Comparison of ENCODE assay signal across 12 mouse cellular contexts in genomic region chr8:12429601-12430172, GRCm38 (mm10). TPM values are rescaled to one million over a fixed set of nuclear protein-coding genes. Genes with fewer than 3 reads are reported as not detected.
DNase-seq lines count a peak whose midpoint lies in the region; ATAC-seq and TF ChIP-seq lines count a peak whose summit lies in the region.
"Had no signal": no experiment of that assay in that cellular context is flagged by ENCODE, and none has a peak within 500 bp of the region (broad histone marks: within the 10 kb centered on the region; RNA-seq: fewer than 3 reads in every experiment).

No protein-coding gene starts in this region.

- peaks cover 99% of the 10 kb centered on the region for H3K27me3 ChIP-seq in midbrain, embryonic 10.5 days (ENCODE audit: low read depth, poor library complexity, severe bottlenecking)
- peaks cover 55% of the 10 kb centered on the region for H3K27me3 ChIP-seq in midbrain, postnatal 0 days (ENCODE audit: insufficient read depth, low read length)
- H3K27me3 ChIP-seq in forebrain, embryonic 16.5 days (replicated peaks; ENCODE audit: control insufficient read depth, insufficient read depth, low read length), result no peaks in the 10 kb centered on the region
- peaks cover 87% of the 10 kb centered on the region for H3K27me3 ChIP-seq in midbrain, embryonic 12.5 days

- no peak for DNase-seq in midbrain, embryonic 10.5 days (ENCODE audit: low spot score)
- DNase-seq in midbrain, postnatal 0 days (ENCODE audit: low spot score), result no peak
- DNase-seq in ovary, postnatal 36 days (ENCODE audit: low spot score), result no peak
- DNase-seq in retina, postnatal 1 day, result no peak
- DNase-seq: kidney, postnatal 25 days; liver, postnatal 0 days had no signal

- WGBS in midbrain, embryonic 10.5 days, result 5% methylated on average over 9 of the region's 9 CpGs
- 10% methylated on average over 9 of the region's 9 CpGs for WGBS in midbrain, postnatal 0 days
- WGBS in forebrain, embryonic 16.5 days, result 9% methylated on average over 9 of the region's 9 CpGs
- 3% methylated on average over 9 of the region's 9 CpGs for WGBS in midbrain, embryonic 12.5 days

- H3K27ac ChIP-seq in midbrain, embryonic 10.5 days (replicated peaks), result peak overlapping the region; percentile 94
- H3K27ac ChIP-seq in midbrain, postnatal 0 days (ENCODE audit: low read depth, low read length), result no peak overlapping the region
- peak overlapping the region; percentile 66 for H3K27ac ChIP-seq in forebrain, embryonic 16.5 days (ENCODE audit: low read length)
- peak overlapping the region; percentile 91 for H3K27ac ChIP-seq in midbrain, embryonic 12.5 days (replicated peaks)

- no peak overlapping the region for H3K9ac ChIP-seq in midbrain, postnatal 0 days (replicated peaks; ENCODE audit: low read length, poor library complexity, severe bottlenecking)
- H3K9ac ChIP-seq in forebrain, embryonic 16.5 days (replicated peaks; ENCODE audit: low read depth, low read length), result no peak overlapping the region
- H3K9ac ChIP-seq in midbrain, embryonic 12.5 days (replicated peaks), result no peak overlapping the region
- H3K9ac ChIP-seq: liver, postnatal 0 days had no signal

- peaks cover 77% of the 10 kb centered on the region for H3K4me1 ChIP-seq in midbrain, embryonic 10.5 days
- no peaks in the 10 kb centered on the region for H3K4me1 ChIP-seq in midbrain, postnatal 0 days (ENCODE audit: insufficient read depth, low read length)
- H3K4me1 ChIP-seq in forebrain, embryonic 16.5 days (replicated peaks; ENCODE audit: control insufficient read depth, insufficient read depth, low read length), result peaks cover 59% of the 10 kb centered on the region
- peaks cover 76% of the 10 kb centered on the region for H3K4me1 ChIP-seq in midbrain, embryonic 12.5 days

- H3K9me3 ChIP-seq in midbrain, embryonic 10.5 days (replicated peaks), result no peaks in the 10 kb centered on the region
- H3K9me3 ChIP-seq in midbrain, postnatal 0 days (ENCODE audit: low read length), result no peaks in the 10 kb centered on the region
- H3K9me3 ChIP-seq in forebrain, embryonic 16.5 days (ENCODE audit: control insufficient read depth, low read length), result no peaks in the 10 kb centered on the region
- no peaks in the 10 kb centered on the region; the same call in 1 of the 2 replicates for H3K9me3 ChIP-seq in midbrain, embryonic 12.5 days

- H3K4me2 ChIP-seq in midbrain, postnatal 0 days (ENCODE audit: low read depth, low read length, poor library complexity, severe bottlenecking), result no peak overlapping the region
- no peak overlapping the region for H3K4me2 ChIP-seq in forebrain, embryonic 16.5 days (ENCODE audit: low read length)
- peak overlapping the region; percentile 83 for H3K4me2 ChIP-seq in midbrain, embryonic 12.5 days (replicated peaks)

- no peak for TF ChIP-seq CTCF in midbrain, postnatal 0 days (IDR thresholded peaks at IDR 0.05)

- no peak for ATAC-seq in midbrain, postnatal 0 days (ENCODE audit: low FRiP score)
- peak; percentile 2; the same call in 1 of the 2 replicates for ATAC-seq in forebrain, embryonic 16.5 days
- no peak; the same call in none of the 2 replicates for ATAC-seq in midbrain, embryonic 12.5 days (ENCODE audit: low FRiP score, low read depth)
- ATAC-seq in CD4-positive, CD25-positive, alpha-beta regulatory T cell, adult 4 months, result no peak
- no peak for ATAC-seq in frontal cortex, adult (ENCODE audit: low TSS enrichment)
- ATAC-seq: liver, postnatal 0 days had no signal

- peak overlapping the region; percentile 59 for H3K4me3 ChIP-seq in midbrain, embryonic 10.5 days
- H3K4me3 ChIP-seq in midbrain, postnatal 0 days (ENCODE audit: low read depth, low read length), result no peak overlapping the region
- no peak overlapping the region for H3K4me3 ChIP-seq in forebrain, embryonic 16.5 days (replicated peaks; ENCODE audit: low read length)
- H3K4me3 ChIP-seq in midbrain, embryonic 12.5 days, result no peak overlapping the region

- no peaks in the 10 kb centered on the region for H3K36me3 ChIP-seq in midbrain, embryonic 10.5 days
- H3K36me3 ChIP-seq in midbrain, postnatal 0 days (ENCODE audit: insufficient read depth, low read length), result no peaks in the 10 kb centered on the region
- H3K36me3 ChIP-seq in forebrain, embryonic 16.5 days (ENCODE audit: control insufficient read depth, insufficient read depth), result peaks cover 2% of the 10 kb centered on the region; the same call in 1 of the 2 replicates
- no peaks in the 10 kb centered on the region for H3K36me3 ChIP-seq in midbrain, embryonic 12.5 days

RNA-seq across cellular contexts. Expression of gene Sox1, which starts 34.6 kb away (rescaled TPM):
- polyA plus RNA-seq in midbrain, embryonic 10.5 days (2016; fragmentation: Nextera tagmentation; extraction: Ambion mirVana), result 3.2 and 3.4 TPM in 2 replicates
- total RNA-seq in midbrain, postnatal 0 days (2014; rRNA removed), result 16.8 and 17.7 TPM in 2 replicates
- polyA plus RNA-seq in midbrain, postnatal 0 days (2015; fragmentation: Nextera tagmentation; extraction: Ambion mirVana), result 1.6 and 2.6 TPM in 2 replicates
- polyA plus RNA-seq in forebrain, embryonic 16.5 days (2015; fragmentation: Nextera tagmentation; extraction: Ambion mirVana), result 4.4 and 4.5 TPM in 2 replicates
- 6.5 and 8.4 TPM in 2 replicates for polyA plus RNA-seq in midbrain, embryonic 12.5 days (2016; fragmentation: Nextera tagmentation; extraction: Ambion mirVana)
- polyA plus RNA-seq in CD4-positive, CD25-positive, alpha-beta regulatory T cell, adult 4 months (2017; shearing (Covaris generic)), result not detected
- total RNA-seq: gastrocnemius, postnatal 4 days; hematopoietic stem cell, adult 5-6 weeks had no signal
- polyA plus RNA-seq: liver, postnatal 0 days had no signal
